Mouse (Mus musculus) natural killer cell, adult 2 months (primary cell): Measurements from ENCODE around the gene 0610010K14Rik.

Experiments used
- DNase-seq, 2 experiments: peaks; one replicate each; pipeline ENCODE4 v3.0.0; 2022; ENCODE audit warnings: low spot score in 2 of 2

Gene 0610010K14Rik

DNA sequence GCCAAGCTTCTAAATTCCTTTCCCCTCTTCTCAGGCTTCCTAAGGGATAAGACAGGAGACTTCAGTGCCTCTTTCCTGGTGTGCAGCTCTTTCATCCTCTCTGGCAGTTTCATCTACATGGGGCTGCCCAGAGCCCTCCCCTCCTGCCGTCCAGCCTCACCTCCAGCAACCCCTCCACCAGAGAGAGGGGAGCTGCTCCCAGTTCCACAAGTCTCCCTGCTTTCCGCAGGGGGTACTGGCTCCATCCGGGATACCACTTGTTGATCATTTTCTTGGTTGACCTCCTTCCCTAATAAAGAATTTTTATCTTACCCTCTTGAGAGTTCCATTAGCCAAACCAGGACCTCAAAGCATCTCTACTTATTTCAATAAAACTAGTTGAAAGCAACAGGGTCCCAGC is 21.6 kb downstream of the 0610010K14Rik start:
- no peak for DNase-seq

DNA sequence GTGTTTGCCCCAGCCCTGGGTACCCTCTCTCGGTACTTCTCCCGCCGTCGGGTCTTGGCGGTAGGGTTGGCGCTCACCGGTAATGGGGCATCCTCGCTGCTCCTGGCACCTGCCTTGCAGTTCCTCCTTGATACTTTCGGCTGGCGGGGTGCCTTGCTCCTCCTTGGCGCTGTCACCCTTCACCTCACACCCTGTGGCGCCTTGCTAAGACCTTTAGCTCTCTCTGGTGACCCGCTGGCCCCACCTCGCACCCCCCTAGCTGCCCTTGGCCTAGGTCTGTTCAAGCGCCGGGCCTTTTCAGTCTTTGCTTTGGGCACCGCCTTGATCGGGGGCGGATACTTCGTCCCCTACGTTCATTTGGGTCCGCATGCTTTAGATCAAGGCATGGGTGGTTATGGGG is 22.4 kb downstream of the 0610010K14Rik start:
- DNase-seq: no peak

- DNase-seq: no peak
Observed at GRCm38 (mm10) chr11:70214856-70215209, 22.9 kb downstream of the 0610010K14Rik start.

- DNase-seq: no peak
Observed at GRCm38 (mm10) chr11:70214191-70214855, 23.4 kb downstream of the 0610010K14Rik start.

GRCm38 (mm10) chr11:70213736-70214135 is 24.0 kb downstream of the 0610010K14Rik start:
- DNase-seq: no peak

DNA sequence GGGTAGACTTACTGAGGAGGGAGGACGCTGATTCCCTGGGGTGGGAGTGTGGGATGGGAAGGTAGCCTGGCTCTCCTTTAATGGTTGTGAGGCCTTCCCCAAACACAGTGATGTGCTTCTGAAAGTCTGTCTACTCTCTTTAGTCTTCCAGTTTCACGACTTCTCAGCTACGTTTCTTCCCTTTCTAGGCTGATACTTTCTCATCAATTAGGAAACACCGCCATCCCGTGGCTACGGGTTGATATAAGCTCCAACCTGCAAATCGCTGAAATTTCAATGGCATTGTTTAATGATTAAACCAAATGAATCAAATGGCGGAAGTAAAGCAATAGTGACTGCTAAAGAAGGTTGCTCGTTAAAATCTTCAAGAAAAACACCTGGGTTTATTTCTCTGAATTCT is 24.8 kb downstream of the 0610010K14Rik start:
- peak in 1 of 2 experiments; percentile 55 for DNase-seq

GRCm38 (mm10) chr11:70212423-70212822 is 25.3 kb downstream of the 0610010K14Rik start, which contains the start of gene Slc16a11:
Gene Slc16a11 (plus strand): TSS chr11:70212752.
- DNase-seq: no peak

DNA sequence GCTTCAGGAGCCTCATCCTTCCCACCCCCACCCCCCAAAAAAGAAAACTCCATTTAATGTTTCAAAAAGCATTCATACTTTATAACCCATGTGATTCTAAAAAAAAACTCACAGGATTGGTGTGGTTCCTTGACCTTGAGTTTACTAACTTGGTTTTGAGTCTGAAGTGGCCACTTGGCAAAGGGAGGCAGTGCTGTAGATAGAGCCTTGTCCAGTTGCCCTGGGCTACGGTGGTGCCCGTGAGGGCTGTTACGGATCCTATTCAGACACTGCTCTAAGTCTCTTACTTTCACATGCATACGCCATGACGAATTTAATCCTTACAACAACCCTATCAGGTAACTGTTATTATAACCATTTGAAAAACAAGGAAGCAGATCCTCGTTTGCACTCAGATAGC is 25.7 kb downstream of the 0610010K14Rik start:
- no peak for DNase-seq

DNA sequence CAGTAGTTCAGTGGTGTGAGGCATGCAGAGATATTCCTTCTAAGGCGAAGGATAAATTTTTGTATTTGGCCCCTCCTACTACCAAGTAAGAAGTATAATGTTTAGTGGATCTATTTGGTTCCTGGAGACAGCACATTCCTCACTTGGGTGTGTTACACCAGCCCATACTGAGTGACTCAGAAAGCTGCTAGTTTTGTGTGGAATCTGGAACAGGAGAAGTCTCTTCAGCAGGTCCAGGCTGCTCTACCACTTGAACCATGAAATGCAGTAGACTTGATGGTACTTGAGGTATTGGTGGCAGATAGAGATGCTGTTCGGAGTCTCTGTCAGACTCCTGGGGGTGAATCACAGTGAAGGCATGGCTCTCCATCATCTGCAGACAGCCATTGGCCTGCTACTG is 27.0 kb downstream of the 0610010K14Rik start:
- no peak for DNase-seq

- DNase-seq: no peak
Observed at GRCm38 (mm10) chr11:70208778-70209388, 28.8 kb downstream of the 0610010K14Rik start.

GRCm38 (mm10) chr11:70207283-70207682 is 30.4 kb downstream of the 0610010K14Rik start:
- no peak for DNase-seq

- no peak for DNase-seq
Observed at GRCm38 (mm10) chr11:70206801-70207200, 30.9 kb downstream of the 0610010K14Rik start.

DNA sequence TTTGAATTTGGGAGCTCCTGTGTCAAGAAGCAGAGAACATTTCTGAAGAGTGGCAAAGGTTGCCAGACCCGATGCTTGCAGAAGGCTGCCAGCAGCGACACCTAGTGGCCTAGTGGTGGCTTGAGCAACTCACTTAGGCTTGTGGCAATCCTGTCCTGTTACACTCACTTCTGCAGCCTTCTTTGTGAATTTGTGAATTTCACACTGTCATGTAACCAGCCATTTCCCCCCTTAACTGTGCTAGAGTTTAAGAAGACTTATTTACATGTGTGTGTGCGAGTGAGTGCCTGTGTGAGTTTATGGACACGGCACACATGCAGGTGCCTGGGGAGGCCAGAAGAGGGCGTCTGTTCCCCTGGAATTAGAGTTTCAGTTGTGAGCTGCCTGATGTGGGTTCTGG is 36.0 kb downstream of the 0610010K14Rik start:
- peak; percentile 75 to 78 for DNase-seq

DNA sequence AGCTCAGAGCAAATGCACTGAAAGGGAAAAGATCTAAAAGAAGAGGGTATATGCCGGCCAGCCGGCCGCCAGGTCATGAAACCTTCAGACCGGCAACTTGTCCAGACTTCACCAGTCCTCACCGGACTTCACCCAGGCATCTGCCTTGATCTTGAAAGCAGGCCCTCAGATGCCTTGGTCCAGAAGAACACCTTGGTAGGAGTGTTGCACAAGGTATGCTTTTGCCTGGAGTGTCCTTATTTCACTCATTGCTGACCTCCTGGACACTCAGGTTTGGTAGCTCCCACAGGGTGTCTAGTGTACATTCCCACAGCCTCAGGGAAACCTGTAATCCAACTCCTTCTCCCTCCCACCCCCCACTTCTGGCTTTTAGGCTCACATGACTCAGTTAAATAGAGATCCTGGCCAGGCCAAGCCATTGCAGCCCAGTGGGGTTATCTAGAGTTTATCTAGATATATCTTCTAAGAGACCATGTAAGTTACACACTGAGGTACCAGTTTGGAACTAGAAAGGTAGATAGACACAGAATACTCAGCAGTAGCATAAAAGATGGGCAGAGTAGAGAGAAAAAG is 37.6 kb downstream of the 0610010K14Rik start:
- DNase-seq: no peak

DNA sequence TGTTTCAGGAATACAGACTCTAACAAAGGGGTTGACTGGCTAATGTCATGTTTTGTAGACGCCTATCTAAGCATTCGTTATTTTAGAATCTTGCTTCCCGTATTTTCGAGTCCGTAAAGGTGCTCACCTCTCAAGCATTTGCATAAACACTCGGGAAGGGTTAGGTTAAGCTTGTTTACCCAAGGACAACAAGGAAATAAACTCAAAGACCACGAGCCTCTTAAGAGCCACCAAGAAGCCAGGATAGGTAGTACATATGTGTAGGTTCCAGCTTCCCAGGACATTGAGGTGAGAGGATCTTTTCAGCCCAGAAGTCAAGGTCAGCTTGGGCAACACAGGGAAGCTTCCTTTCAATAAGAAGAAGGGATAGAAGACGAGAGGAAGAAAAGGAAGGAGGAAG is 38.6 kb downstream of the 0610010K14Rik start:
- no peak for DNase-seq

GRCm38 (mm10) chr11:70198332-70198731 is 39.4 kb downstream of the 0610010K14Rik start:
- peak; percentile 58 to 80 for DNase-seq

DNA sequence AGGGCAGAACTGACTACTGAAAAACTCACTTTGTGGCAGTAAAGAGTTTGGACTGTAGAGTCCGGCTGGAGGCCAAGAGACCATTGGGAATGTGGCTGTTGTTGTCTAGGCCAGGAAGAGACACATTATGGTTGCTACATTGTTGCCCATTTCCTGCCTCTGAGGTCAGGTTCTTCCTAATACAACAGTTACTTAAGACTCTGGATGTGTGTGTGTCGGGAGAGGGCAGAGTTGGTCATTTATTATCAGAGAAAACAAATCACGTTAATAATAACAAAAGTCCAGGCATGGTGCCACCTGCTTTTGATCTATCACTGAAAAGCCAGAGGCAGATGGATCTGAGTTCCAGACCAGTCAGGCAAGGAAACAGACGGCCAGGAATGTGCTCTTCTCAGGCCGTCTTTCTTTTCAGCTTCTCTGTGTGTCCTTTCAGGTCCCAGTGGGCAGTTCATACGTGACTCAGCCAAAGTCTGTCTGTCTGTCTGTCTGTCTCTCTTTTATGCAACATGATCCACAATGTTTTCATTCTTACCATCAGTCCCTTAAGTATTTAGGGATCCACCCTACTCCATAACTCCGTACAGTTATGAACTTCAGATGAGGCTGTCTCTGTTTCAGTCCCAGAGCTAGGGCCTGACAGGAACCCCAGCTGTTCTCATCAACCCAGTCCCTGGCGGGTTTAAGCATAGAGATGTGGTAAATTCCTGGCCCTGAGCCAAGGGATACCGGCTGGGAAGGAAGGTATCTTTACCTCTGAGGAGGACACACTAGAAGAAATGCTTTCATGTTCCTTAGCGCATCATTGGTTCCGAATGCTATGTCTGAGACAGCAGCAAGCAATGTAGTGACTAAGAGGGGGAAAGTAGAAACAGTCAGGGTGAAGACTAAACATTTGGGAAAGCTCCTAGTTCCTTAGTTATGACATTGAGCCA is 44.1 kb downstream of the 0610010K14Rik start:
- DNase-seq: no peak

DNA sequence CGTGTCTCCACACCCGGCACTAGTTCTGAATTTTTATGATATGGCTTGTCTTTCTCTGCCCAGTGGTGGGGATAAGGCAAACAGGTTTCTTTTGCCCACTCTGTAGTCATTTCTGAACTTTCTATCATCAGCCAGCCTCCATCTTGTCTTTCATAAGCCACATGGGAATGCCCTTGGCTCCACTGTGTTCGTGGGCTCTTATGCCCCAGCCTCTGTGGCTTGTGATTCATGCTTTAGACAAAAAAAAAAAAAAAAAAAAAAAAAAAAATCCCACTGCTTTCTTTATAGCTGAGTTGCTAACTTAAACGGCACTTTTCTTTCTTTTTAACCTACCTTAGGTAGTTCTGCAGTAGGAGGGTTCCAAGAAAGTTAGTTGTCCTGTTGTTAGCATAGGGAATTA is 45.6 kb downstream of the 0610010K14Rik start:
- DNase-seq: no peak

GRCm38 (mm10) chr11:70191188-70191587 is 46.5 kb downstream of the 0610010K14Rik start:
- no peak for DNase-seq

DNA sequence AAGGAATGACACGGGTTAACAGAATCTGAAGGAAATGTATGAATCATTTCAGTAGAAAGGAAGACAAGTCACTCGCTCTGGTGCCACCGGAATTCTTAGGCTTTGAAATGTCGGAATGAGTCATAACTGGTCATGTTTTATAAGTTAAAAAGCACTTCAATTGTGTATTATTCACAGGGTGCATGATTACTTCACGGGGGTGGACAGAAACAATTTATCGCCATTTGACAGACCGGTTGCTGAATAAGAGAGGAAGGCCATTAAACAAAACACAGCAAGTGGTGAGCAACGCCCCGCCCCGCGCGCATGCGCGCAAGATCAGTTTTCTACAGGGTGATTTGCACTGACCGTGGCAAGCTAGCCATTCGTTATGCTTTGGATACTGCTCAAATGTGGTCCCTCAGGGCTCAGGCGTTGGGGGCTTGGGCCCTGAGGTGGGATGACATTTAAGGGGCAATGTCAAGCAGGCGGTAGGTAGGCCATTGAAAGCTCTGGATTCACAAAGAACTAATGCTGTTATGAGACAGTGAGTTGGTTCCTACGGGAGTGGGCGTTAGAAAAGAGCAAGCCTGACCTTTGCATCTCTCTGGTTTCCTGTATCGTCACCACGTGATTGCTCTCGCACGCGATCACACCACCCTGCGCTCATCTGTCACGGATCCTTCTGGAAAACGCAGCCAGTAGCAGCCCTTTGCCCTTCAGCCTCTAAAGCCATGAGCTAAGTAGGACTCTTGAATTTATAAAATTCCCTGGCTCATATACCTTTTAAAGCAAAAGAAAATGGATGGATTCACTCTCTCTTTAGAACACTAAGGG is 48.2 kb downstream of the 0610010K14Rik start:
- DNase-seq: no peak
